8 mouse cellular contexts compared by ENCODE assay signal in the genomic region with DNA sequence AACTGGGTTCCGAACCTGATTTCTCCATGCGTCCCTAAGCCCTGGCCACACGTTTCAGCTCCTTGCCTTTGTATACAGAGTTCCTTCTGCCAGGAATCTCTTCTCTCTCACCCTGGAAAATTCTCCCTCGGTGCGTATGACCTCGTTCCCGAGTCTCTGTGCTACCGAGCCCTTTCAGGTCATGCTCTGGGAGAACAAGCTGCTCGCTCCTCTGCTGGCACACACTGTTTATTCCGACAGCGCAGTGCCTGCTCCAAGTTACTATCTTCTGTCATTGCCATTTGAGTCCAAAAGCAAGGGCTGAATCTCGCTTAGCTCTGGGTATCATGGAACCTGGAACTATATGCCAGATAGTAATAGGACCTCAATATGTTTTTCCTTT. TPM values are rescaled to one million over a fixed set of nuclear protein-coding genes. Genes with fewer than 3 reads are reported as not detected.
A peak's percentile ranks its signal among the peaks of the same experiment; 100 is the strongest.
DNase-seq lines count a peak whose midpoint lies in the region; ATAC-seq lines count a peak whose summit lies in the region.

No protein-coding gene starts in this region.

- intact Hi-C loops in gastrocnemius, postnatal 14 days (cut with DNase I; ENCODE audit: low total_unique reads) = no loop called here

- DNase-seq in adrenal gland, postnatal 14 days = peak; percentile 53
- DNase-seq in adrenal gland, adult 18-20 months (ENCODE audit: low spot score in 2 of 2) = no peak
- peak; percentile 8 to 20 for DNase-seq in adrenal gland, postnatal 36 days
- peak; percentile 40 for DNase-seq in gastrocnemius, postnatal 14 days
- DNase-seq in limb, embryonic 11.5 days (ENCODE audit: low spot score) = no peak
- no peak for DNase-seq in spleen, adult 12 weeks (ENCODE audit: low spot score)
- DNase-seq in thymus, postnatal 25 days = no peak

- no peaks in the 10 kb centered on the region for H3K9me3 ChIP-seq in limb, embryonic 11.5 days (ENCODE audit: control insufficient read depth, low read length)

- H3K27ac ChIP-seq in limb, embryonic 11.5 days (replicated peaks; ENCODE audit: low read depth, low read length) = no peak overlapping the region

- H3K4me3 ChIP-seq in limb, embryonic 11.5 days (ENCODE audit: low read depth, low read length) = no peak overlapping the region

- H3K27me3 ChIP-seq in limb, embryonic 11.5 days (ENCODE audit: control insufficient read depth, insufficient read depth, low read length) = no peaks in the 10 kb centered on the region

- H3K36me3 ChIP-seq in limb, embryonic 11.5 days (ENCODE audit: control insufficient read depth, insufficient read depth, low read length) = no peaks in the 10 kb centered on the region

- 0 out of 2 replicates have a peak overlapping the region, but pooled peaks have one; percentile 14 for H3K9ac ChIP-seq in limb, embryonic 11.5 days (ENCODE audit: low read length)

- H3K4me2 ChIP-seq in limb, embryonic 11.5 days (ENCODE audit: low read depth, severe bottlenecking) = no peak overlapping the region

- 0 out of 2 replicates have a peak, but pooled peaks cover 2% of the 10 kb centered on the region for H3K4me1 ChIP-seq in limb, embryonic 11.5 days (ENCODE audit: control insufficient read depth, insufficient read depth, low read length)

- 77% methylated on average over 12 of the region's 12 CpGs for WGBS in limb, embryonic 11.5 days

- ATAC-seq in limb, embryonic 11.5 days (ENCODE audit: insufficient number of reproducible peaks, low FRiP score, low TSS enrichment, low read depth) = no peak
- ATAC-seq in erythroblast, adult 5-6 weeks (replicated peaks; ENCODE audit: low FRiP score, poor library complexity, severe bottlenecking) = no peak

RNA-seq across cellular contexts. Expression of gene Uspl1, which starts 31.4 kb away (rescaled TPM):
- 27.8 and 30.3 TPM in 2 replicates for total RNA-seq in adrenal gland, postnatal 14 days (2021)
- 10 to 100 TPM; 42.6 to 44.0 TPM for total RNA-seq in adrenal gland, adult 18-20 months (2021)
- 10 to 100 TPM; 29.9 to 40.6 TPM for total RNA-seq in adrenal gland, postnatal 36 days (2021)
- total RNA-seq in gastrocnemius, postnatal 14 days (2021) = 10 to 100 TPM; 18.9 to 20.4 TPM
- polyA plus RNA-seq in limb, embryonic 11.5 days (2014; fragmentation: Nextera tagmentation; extraction: Ambion mirVana) = 81.7 and 81.8 TPM in 2 replicates
- 5.2 and 7.5 TPM in 2 replicates for total RNA-seq in erythroblast, adult 5-6 weeks (2015; ENCODE audit: low replicate concordance)
- total RNA-seq in erythroblast, adult 5-6 weeks (2017; ENCODE audit: low replicate concordance) = 10.0 and 15.1 TPM in 2 replicates

RNA-seq across cellular contexts. Expression of gene Hmgb1, which starts 31.5 kb away (rescaled TPM):
- total RNA-seq in adrenal gland, postnatal 14 days (2021) = 199 and 236 TPM in 2 replicates
- total RNA-seq in adrenal gland, adult 18-20 months (2021) = 100 to 1,000 TPM; 113 to 157 TPM
- 100 to 1,000 TPM; 141 to 161 TPM for total RNA-seq in adrenal gland, postnatal 36 days (2021)
- total RNA-seq in gastrocnemius, postnatal 14 days (2021) = 100 to 1,000 TPM; 125 to 131 TPM
- 2,416 and 2,529 TPM in 2 replicates for polyA plus RNA-seq in limb, embryonic 11.5 days (2014; fragmentation: Nextera tagmentation; extraction: Ambion mirVana)
- total RNA-seq in erythroblast, adult 5-6 weeks (2015; ENCODE audit: low replicate concordance) = 310 and 337 TPM in 2 replicates
- 224 and 253 TPM in 2 replicates for total RNA-seq in erythroblast, adult 5-6 weeks (2017; ENCODE audit: low replicate concordance)

Comparison
In these comparisons a context has a peak if more than half of its experiments do, and no peak if none do; other contexts are left out.
1. DNase-seq: peak in adrenal gland, postnatal 14 days (single experiment), adrenal gland, postnatal 36 days (2 of 2) and gastrocnemius, postnatal 14 days (single experiment); none in adrenal gland, adult 18-20 months (0 of 2), limb, embryonic 11.5 days (single experiment), spleen, adult 12 weeks (single experiment) and thymus, postnatal 25 days (single experiment).